Mouse (Mus musculus) testis, adult 2 months (tissue): ENCODE data around the gene Tsga13. TPM values are rescaled to one million over a fixed set of nuclear protein-coding genes. Genes with fewer than 3 reads are reported as not detected.

Source experiments
- H3K27ac ChIP-seq: fragments of 200-500 bp; 2 replicates; pipeline ENCODE4 v1.5.1; 2012; ENCODE audit warnings: low read depth, low read length; ENCODE audit not compliant: control insufficient read depth, insufficient read depth
- H3K27me3 ChIP-seq: fragments of 200-500 bp; 2 replicates; pipeline ENCODE4 v1.6.1; 2012; ENCODE audit warnings: mild to moderate bottlenecking, low read length, moderate library complexity; ENCODE audit not compliant: control insufficient read depth, insufficient read depth
- H3K36me3 ChIP-seq: fragments of 200-500 bp; 2 replicates; pipeline ENCODE4 v1.6.1; 2012; ENCODE audit warnings: mild to moderate bottlenecking, low read length; ENCODE audit not compliant: control insufficient read depth, insufficient read depth
- H3K4me1 ChIP-seq: fragments of 200-500 bp; 2 replicates; pipeline ENCODE4 v1.6.1; 2012; ENCODE audit warnings: low read length; ENCODE audit not compliant: control insufficient read depth, insufficient read depth
- H3K4me3 ChIP-seq: fragments of 200-500 bp; 2 replicates; pipeline ENCODE4 v1.5.1; 2012; ENCODE audit warnings: low read depth, mild to moderate bottlenecking, low read length, moderate library complexity, mixed read lengths; ENCODE audit not compliant: control insufficient read depth
- CTCF ChIP-seq: fragments of 200-500 bp; IDR thresholded peaks from 2 replicates; pipeline ENCODE4 v1.5.1; 2012; ENCODE audit warnings: low read depth, mild to moderate bottlenecking, inconsistent platforms, low read length, moderate library complexity; ENCODE audit not compliant: control insufficient read depth, insufficient read depth, insufficient replicate concordance
- POLR2A ChIP-seq: fragments of 200-500 bp; IDR thresholded peaks from 2 replicates; pipeline ENCODE4 v1.6.1; 2012; ENCODE audit warnings: low read depth, mild to moderate bottlenecking, inconsistent platforms, low read length, moderate library complexity; ENCODE audit not compliant: control insufficient read depth
- polyA plus RNA-seq: library from polyadenylated mRNA; depleted of rRNA; stranded (reverse); fragments of >200 nt; gene quantifications from 2 replicates; pipeline ENCODE4 v1.2.3, GENCODE M21; 2012; rRNA removed

Tsga13 gene
- polyA plus RNA-seq, 1 experiment: 20.9 TPM

GRCm38 (mm10) chr6:30855956-30856355, 59.4 kb downstream of the Tsga13 start:
- Histone ChIP-seq H3K27ac (no peak overlapping the region), H3K27me3 (no peaks in the 10 kb centered on the region), H3K36me3 (peaks cover 1% of the 10 kb centered on the region), H3K4me1 (no peaks in the 10 kb centered on the region), H3K4me3 (no peak overlapping the region)
- TF ChIP-seq POLR2A (no peak), CTCF (no peak)

DNA sequence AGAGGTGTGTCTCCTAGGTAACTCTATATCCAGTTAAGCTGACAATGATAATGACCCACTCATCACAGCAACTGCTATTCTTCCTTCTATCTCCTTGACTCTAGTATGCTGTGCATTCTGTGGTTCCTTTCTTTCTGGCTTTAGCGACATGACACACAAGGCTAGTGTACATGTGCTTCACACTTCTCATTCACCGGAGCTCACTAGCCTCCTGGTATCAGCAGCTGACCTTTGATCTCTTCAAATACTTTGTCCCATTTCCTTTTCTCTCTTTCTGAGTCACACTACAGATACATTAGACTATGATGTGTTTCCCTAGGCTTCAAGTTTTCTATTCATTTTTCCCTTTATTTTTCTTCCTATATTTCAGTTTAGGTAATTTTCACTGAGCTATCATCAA, 60.2 kb downstream of the Tsga13 start:
- H3K36me3 ChIP-seq: peaks cover 1% of the 10 kb centered on the region
- TF ChIP-seq CTCF (no peak), POLR2A (no peak)
- no peak overlapping the region for H3K4me3 ChIP-seq
- H3K27me3 ChIP-seq: no peaks in the 10 kb centered on the region
- H3K4me1 ChIP-seq: no peaks in the 10 kb centered on the region
- H3K27ac ChIP-seq: no peak overlapping the region

GRCm38 (mm10) chr6:30849818-30850217, 65.6 kb downstream of the Tsga13 start:
- Histone ChIP-seq H3K27me3 (no peaks in the 10 kb centered on the region), H3K4me3 (no peak overlapping the region), H3K4me1 (no peaks in the 10 kb centered on the region), H3K36me3 (no peaks in the 10 kb centered on the region; the same call in none of the 2 replicates), H3K27ac (no peak overlapping the region)
- TF ChIP-seq CTCF: no peak
- TF ChIP-seq POLR2A: no peak

Other genes starting within 250 kb of the Tsga13 start
- 34.5 and 35.4 TPM in 2 replicates for gene Cep41, start 221.8 kb downstream of the Tsga13 start, polyA plus RNA-seq
- 7.8 and 8.0 TPM in 2 replicates for gene Mest, start 192.0 kb downstream of the Tsga13 start, polyA plus RNA-seq
- gene Copg2, start 18.8 kb downstream of the Tsga13 start, polyA plus RNA-seq: 21.6 and 24.8 TPM in 2 replicates
- 0.05 TPM in 1 of 2 replicates, not detected in the other for gene Klf14, start 43.5 kb upstream of the Tsga13 start, polyA plus RNA-seq